Mouse (Mus musculus): ENCODE measurements around the gene Cd33.
A peak's percentile ranks its signal among the peaks of the same experiment; 100 is the strongest.

Gene Cd33

GRCm38 (mm10) chr7:43515076-43515475 lies 29.2 kb downstream of the Cd33 start:
- DNase-seq (ENCODE audit: low read depth, low spot score) = no peak

- DNase-seq (ENCODE audit: low read depth, low spot score) = no peak
These were observed 31.7 kb downstream of the Cd33 start for GRCm38 (mm10) chr7:43512519-43512918.

- no peak for DNase-seq (ENCODE audit: low read depth, low spot score)
These were observed 32.3 kb downstream of the Cd33 start for GRCm38 (mm10) chr7:43511707-43512478.

GRCm38 (mm10) chr7:43495343-43496021 lies 48.7 kb downstream of the Cd33 start:
- peak; percentile 88 for DNase-seq (ENCODE audit: low read depth, low spot score)

GRCm38 (mm10) chr7:43490861-43491260 lies 53.4 kb downstream of the Cd33 start:
- DNase-seq (ENCODE audit: low read depth, low spot score) = no peak

- peak; percentile 54 for DNase-seq (ENCODE audit: low read depth, low spot score)
These were observed 54.0 kb downstream of the Cd33 start for GRCm38 (mm10) chr7:43490182-43490584.

GRCm38 (mm10) chr7:43489631-43490125 lies 54.5 kb downstream of the Cd33 start, which contains the start of gene Iglon5:
Iglon5 (minus strand) TSS chr7:43490075.
- DNase-seq (ENCODE audit: low read depth, low spot score) = no peak

GRCm38 (mm10) chr7:43488646-43489045 lies 55.6 kb downstream of the Cd33 start:
- no peak for DNase-seq (ENCODE audit: low read depth, low spot score)

GRCm38 (mm10) chr7:43483236-43483635 lies 61.0 kb downstream of the Cd33 start:
- DNase-seq (ENCODE audit: low read depth, low spot score) = peak; percentile 51

GRCm38 (mm10) chr7:43482090-43482716 lies 62.0 kb downstream of the Cd33 start:
- DNase-seq (ENCODE audit: low read depth, low spot score) = no peak

- no peak for DNase-seq (ENCODE audit: low read depth, low spot score)
These were observed 63.0 kb downstream of the Cd33 start for GRCm38 (mm10) chr7:43481191-43481590.

- DNase-seq (ENCODE audit: low read depth, low spot score) = peak; percentile 29
These were observed 67.9 kb downstream of the Cd33 start for GRCm38 (mm10) chr7:43476376-43476775.

- DNase-seq (ENCODE audit: low read depth, low spot score) = peak; percentile 88
These were observed 68.5 kb downstream of the Cd33 start for GRCm38 (mm10) chr7:43475706-43476105.

Measured in ZHBTc4 (cell line).